Mouse (Mus musculus) stomach, embryonic 15.5 days (tissue): ENCODE measurements at regions not wholly inside any gene's neighbourhood (a gene's known extent, or its start where the extent isn't known, plus 50 kb on each side); places are given as distances from the start of the nearest gene placed in this dataset.

Experiments
- ATAC-seq: fragments of 200-750 bp; cut with Nextera tagmentation; 2 replicates; pipeline ENCODE4 v1.8.0; 2017; ENCODE audit warnings: low read depth, moderate number of reproducible peaks, moderate TSS enrichment; ENCODE audit not compliant: insufficient read depth, low FRiP score
- H3K27ac ChIP-seq: fragments of 300-500 bp; sonication (generic); 2 replicates; pipeline ENCODE4 v1.5.1; 2015; ENCODE audit warnings: mild to moderate bottlenecking, inconsistent platforms
- H3K27me3 ChIP-seq: fragments of 300-500 bp; sonication (generic); replicated peaks from 2 replicates; pipeline ENCODE4 v1.6.1; 2015; ENCODE audit warnings: inconsistent platforms
- H3K36me3 ChIP-seq: fragments of 300-500 bp; sonication (generic); 2 replicates; pipeline ENCODE4 v1.6.1; 2015; ENCODE audit warnings: inconsistent platforms
- H3K4me1 ChIP-seq: fragments of 300-500 bp; sonication (generic); 2 replicates; pipeline ENCODE4 v1.6.1; 2015; ENCODE audit warnings: inconsistent platforms
- H3K4me2 ChIP-seq: fragments of 300-500 bp; sonication (generic); 2 replicates; pipeline ENCODE4 v1.6.1; 2015; ENCODE audit warnings: mild to moderate bottlenecking, inconsistent platforms
- H3K4me3 ChIP-seq: fragments of 300-500 bp; sonication (generic); replicated peaks from 2 replicates; pipeline ENCODE4 v1.5.1; 2015; ENCODE audit warnings: inconsistent platforms
- H3K9ac ChIP-seq: fragments of 300-500 bp; sonication (generic); 2 replicates; pipeline ENCODE4 v1.6.1; 2015; ENCODE audit warnings: inconsistent platforms
- H3K9me3 ChIP-seq: fragments of 300-500 bp; sonication (generic); 2 replicates; pipeline ENCODE4 v1.6.1; 2016; ENCODE audit warnings: inconsistent platforms
- WGBS: fragments of 180-500 bp; shearing (Covaris S2); methylation state at CpG from one replicate; pipeline ENCODE4 v1.1.7; 2015; 5-methylcytosine and 5-hydroxymethylcytosine counted together

DNA sequence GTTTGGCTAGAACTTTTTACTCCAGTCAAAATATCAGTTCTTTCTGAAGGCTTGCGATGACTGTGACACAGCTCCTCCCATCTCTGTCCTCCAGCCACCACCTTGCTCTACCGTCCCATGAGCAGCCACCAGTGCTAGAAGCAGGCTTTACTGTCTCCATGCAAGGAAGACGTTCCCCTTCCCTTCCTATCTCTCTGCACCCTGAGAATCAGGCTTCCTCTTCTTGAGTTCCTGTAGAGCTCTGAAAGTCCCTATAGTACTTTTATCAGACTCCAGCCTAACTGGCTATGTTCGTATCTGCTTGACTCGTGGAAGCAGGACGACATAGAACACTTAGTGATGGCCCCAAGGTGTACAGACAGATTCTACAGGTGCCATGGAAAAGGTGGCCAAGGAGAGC lies 173.2 kb downstream of the Irs2 start:
- Histone ChIP-seq H3K27ac (no peak overlapping the region), H3K27me3 (no peaks in the 10 kb centered on the region), H3K4me1 (no peaks in the 10 kb centered on the region), H3K4me2 (no peak overlapping the region), H3K4me3 (no peak overlapping the region), H3K9ac (no peak overlapping the region), H3K9me3 (no peaks in the 10 kb centered on the region), H3K36me3 (no peaks in the 10 kb centered on the region)
- ATAC-seq, result no peak
- 84% methylated on average over 6 of the region's 6 CpGs for WGBS

- 74% methylated on average over 7 of the region's 7 CpGs for WGBS
- no peaks in the 10 kb centered on the region for H3K9me3 ChIP-seq
- no peak overlapping the region for H3K4me3 ChIP-seq
- no peak overlapping the region for H3K27ac ChIP-seq
- no peak overlapping the region for H3K9ac ChIP-seq
- H3K36me3 ChIP-seq, result no peaks in the 10 kb centered on the region
- no peaks in the 10 kb centered on the region for H3K4me1 ChIP-seq
- no peaks in the 10 kb centered on the region for H3K27me3 ChIP-seq
- H3K4me2 ChIP-seq, result no peak overlapping the region
- no peak for ATAC-seq
Observed at GRCm38 (mm10) chr8:10831864-10832263, 176.4 kb downstream of the Irs2 start.

DNA sequence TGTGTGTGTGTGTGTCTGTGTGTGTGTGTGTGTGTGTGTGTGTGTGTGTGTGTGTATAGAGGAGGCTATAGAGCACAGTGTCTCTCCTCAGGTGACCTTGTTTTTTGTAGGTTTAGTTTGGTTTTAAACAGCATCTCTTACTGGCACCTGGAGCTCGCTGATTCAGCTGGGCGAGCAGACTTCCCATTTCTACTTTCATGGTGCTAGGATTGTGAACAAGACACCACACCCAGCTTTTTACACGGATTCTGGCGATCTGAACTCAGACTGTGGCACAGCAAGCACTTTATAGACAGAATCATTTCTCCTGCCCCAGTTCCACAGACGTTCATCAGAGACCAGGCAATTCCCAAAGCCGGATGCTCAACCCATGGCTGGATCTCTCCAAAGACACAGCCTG lies 177.0 kb downstream of the Irs2 start:
- Histone ChIP-seq H3K36me3 (no peaks in the 10 kb centered on the region), H3K27ac (no peak overlapping the region), H3K27me3 (no peaks in the 10 kb centered on the region), H3K4me3 (no peak overlapping the region), H3K9ac (no peak overlapping the region), H3K4me2 (no peak overlapping the region), H3K4me1 (no peaks in the 10 kb centered on the region), H3K9me3 (no peaks in the 10 kb centered on the region)
- ATAC-seq, result no peak
- 78% methylated on average over 6 of the region's 6 CpGs for WGBS

DNA sequence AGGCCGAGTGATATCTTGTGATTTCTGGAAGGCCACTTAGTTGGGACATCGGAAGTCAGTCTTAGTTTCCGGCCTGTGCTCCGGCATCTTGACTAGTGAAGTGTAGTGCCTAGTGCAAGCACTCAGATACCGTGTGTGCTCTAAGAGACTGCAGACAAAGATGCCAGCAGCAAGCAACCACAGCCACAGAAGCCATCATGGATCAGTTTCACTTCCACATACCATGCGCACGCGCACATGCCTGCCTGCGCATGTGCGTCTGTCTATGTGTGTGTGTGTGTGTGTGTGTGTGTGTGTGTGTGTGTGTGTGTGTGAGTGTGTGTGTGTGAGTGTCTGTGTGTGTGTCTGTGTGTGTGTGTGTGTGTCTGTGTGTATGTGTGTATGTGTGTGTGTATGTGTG lies 177.4 kb downstream of the Irs2 start:
- Histone ChIP-seq H3K9ac (no peak overlapping the region), H3K27me3 (no peaks in the 10 kb centered on the region), H3K9me3 (no peaks in the 10 kb centered on the region), H3K27ac (no peak overlapping the region), H3K4me2 (no peak overlapping the region), H3K36me3 (no peaks in the 10 kb centered on the region), H3K4me1 (no peaks in the 10 kb centered on the region), H3K4me3 (no peak overlapping the region)
- ATAC-seq, result no peak
- WGBS, result 91% methylated on average over 10 of the region's 10 CpGs

- Histone ChIP-seq H3K27me3 (no peaks in the 10 kb centered on the region), H3K4me2 (no peak overlapping the region), H3K4me3 (no peak overlapping the region), H3K27ac (no peak overlapping the region), H3K4me1 (no peaks in the 10 kb centered on the region), H3K9me3 (no peaks in the 10 kb centered on the region), H3K36me3 (no peaks in the 10 kb centered on the region), H3K9ac (no peak overlapping the region)
- ATAC-seq, result no peak
- WGBS, result 31% methylated on average over 9 of the region's 9 CpGs
Observed at GRCm38 (mm10) chr8:10828580-10828979, 179.7 kb downstream of the Irs2 start.

DNA sequence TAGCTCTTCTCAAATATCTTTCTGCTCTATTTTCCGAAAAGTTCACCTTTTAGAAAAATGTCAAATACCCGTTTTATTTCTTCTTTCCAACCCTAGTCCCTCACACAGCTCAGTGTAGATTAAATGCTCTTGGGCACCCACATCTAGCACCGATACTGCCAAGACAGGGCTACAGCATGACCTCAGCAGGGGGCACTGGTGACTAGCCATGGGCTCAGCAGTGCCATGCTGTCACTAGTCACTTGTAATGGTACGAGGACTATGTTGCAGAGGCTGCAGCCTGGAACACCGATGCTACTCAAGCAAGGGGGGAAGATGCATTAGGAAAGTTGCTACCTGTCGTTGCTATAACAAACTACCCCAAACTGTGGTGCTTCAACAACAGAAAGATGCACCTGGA lies 180.7 kb downstream of the Irs2 start:
- Histone ChIP-seq H3K36me3 (no peaks in the 10 kb centered on the region), H3K27me3 (no peaks in the 10 kb centered on the region), H3K4me1 (no peaks in the 10 kb centered on the region), H3K4me3 (no peak overlapping the region), H3K27ac (no peak overlapping the region), H3K4me2 (no peak overlapping the region), H3K9me3 (no peaks in the 10 kb centered on the region), H3K9ac (no peak overlapping the region)
- 84% methylated on average over 6 of the region's 6 CpGs for WGBS
- ATAC-seq, result no peak

- H3K27me3 ChIP-seq, result no peaks in the 10 kb centered on the region
- no peak overlapping the region for H3K27ac ChIP-seq
- no peaks in the 10 kb centered on the region for H3K9me3 ChIP-seq
- H3K4me3 ChIP-seq, result no peak overlapping the region
- H3K36me3 ChIP-seq, result no peaks in the 10 kb centered on the region
- no peak for ATAC-seq
- H3K9ac ChIP-seq, result no peak overlapping the region
- H3K4me1 ChIP-seq, result no peaks in the 10 kb centered on the region
- no peak overlapping the region for H3K4me2 ChIP-seq
- WGBS, result 45% methylated on average over 4 of the region's 4 CpGs
Observed at GRCm38 (mm10) chr8:10825981-10826380, 182.3 kb downstream of the Irs2 start.

GRCm38 (mm10) chr8:10825192-10825926 lies 182.9 kb downstream of the Irs2 start:
- Histone ChIP-seq H3K4me3 (no peak overlapping the region), H3K27me3 (no peaks in the 10 kb centered on the region), H3K27ac (no peak overlapping the region), H3K36me3 (no peaks in the 10 kb centered on the region), H3K9me3 (no peaks in the 10 kb centered on the region), H3K4me1 (no peaks in the 10 kb centered on the region), H3K4me2 (no peak overlapping the region), H3K9ac (no peak overlapping the region)
- no peak for ATAC-seq
- 67% methylated on average over 10 of the region's 10 CpGs for WGBS

DNA sequence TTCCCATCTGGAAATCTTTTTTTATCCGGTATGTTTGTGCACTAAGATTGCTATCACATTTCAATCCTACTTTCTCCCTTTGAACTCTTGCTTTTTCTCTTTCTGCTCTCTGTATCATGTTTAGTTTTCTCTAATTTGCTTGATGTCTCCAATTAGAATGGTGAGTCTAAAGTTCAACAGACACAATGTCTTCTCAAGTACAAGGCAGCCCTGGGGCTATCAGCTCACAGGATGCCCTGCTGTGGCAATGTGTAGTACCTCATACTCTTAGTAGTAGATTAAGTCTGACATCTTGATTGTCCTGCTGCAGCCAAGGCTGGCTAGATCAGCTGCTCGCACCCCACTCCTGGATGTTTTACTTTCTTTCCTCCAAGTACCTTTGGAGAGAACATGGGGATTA lies 186.4 kb downstream of the Irs2 start:
- Histone ChIP-seq H3K4me1 (no peaks in the 10 kb centered on the region), H3K27me3 (no peaks in the 10 kb centered on the region), H3K9ac (no peak overlapping the region), H3K36me3 (no peaks in the 10 kb centered on the region), H3K4me3 (no peak overlapping the region), H3K9me3 (no peaks in the 10 kb centered on the region), H3K4me2 (no peak overlapping the region), H3K27ac (no peak overlapping the region)
- WGBS, result 77% methylated on average over 2 of the region's 2 CpGs
- ATAC-seq, result no peak

DNA sequence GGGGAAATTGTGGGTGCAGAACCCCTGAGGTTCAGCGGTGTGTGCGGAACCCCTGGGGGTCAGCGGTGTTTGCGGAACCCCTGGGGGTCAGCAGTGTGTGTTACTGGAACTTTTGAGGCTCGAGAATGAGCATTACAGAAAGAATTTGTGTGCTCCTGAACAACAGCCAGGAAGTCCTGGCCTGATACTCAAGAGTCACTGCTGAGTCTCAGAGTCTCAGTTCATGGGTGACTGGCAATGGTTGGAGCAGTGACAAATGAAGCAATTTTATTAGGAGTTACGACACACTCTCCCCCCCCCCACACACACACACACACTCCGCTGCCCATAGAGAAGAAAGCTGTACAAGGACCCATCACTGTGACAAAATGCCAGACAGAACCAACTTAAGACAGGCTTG lies 193.8 kb downstream of the Irs2 start:
- ATAC-seq, result no peak
- no peaks in the 10 kb centered on the region for H3K9me3 ChIP-seq
- 77% methylated on average over 7 of the region's 7 CpGs for whole genome bisulfite sequencing
- no peak overlapping the region for H3K4me3 ChIP-seq
- no peaks in the 10 kb centered on the region for H3K4me1 ChIP-seq
- no peak overlapping the region for H3K27ac ChIP-seq
- H3K9ac ChIP-seq, result no peak overlapping the region
- no peaks in the 10 kb centered on the region for H3K27me3 ChIP-seq
- H3K36me3 ChIP-seq, result no peaks in the 10 kb centered on the region
- no peak overlapping the region for H3K4me2 ChIP-seq

GRCm38 (mm10) chr8:10812060-10812670 lies 196.1 kb downstream of the Irs2 start:
- Histone ChIP-seq H3K4me2 (no peak overlapping the region), H3K27ac (no peak overlapping the region), H3K36me3 (no peaks in the 10 kb centered on the region), H3K9me3 (no peaks in the 10 kb centered on the region), H3K4me1 (no peaks in the 10 kb centered on the region), H3K27me3 (no peaks in the 10 kb centered on the region), H3K4me3 (no peak overlapping the region), H3K9ac (no peak overlapping the region)
- ATAC-seq, result no peak
- WGBS, result 69% methylated on average over 10 of the region's 10 CpGs

GRCm38 (mm10) chr8:10807040-10807439 lies 201.2 kb downstream of the Irs2 start:
- H3K4me1 ChIP-seq, result no peaks in the 10 kb centered on the region
- H3K27me3 ChIP-seq, result no peaks in the 10 kb centered on the region
- 85% methylated on average over 5 of the region's 5 CpGs for WGBS
- no peaks in the 10 kb centered on the region for H3K9me3 ChIP-seq
- H3K36me3 ChIP-seq, result no peaks in the 10 kb centered on the region
- no peak for ATAC-seq
- H3K27ac ChIP-seq, result no peak overlapping the region
- no peak overlapping the region for H3K9ac ChIP-seq
- no peak overlapping the region for H3K4me3 ChIP-seq
- no peak overlapping the region for H3K4me2 ChIP-seq
